Mouse (Mus musculus): ENCODE measurements around the gene Gm45785.

DNA sequence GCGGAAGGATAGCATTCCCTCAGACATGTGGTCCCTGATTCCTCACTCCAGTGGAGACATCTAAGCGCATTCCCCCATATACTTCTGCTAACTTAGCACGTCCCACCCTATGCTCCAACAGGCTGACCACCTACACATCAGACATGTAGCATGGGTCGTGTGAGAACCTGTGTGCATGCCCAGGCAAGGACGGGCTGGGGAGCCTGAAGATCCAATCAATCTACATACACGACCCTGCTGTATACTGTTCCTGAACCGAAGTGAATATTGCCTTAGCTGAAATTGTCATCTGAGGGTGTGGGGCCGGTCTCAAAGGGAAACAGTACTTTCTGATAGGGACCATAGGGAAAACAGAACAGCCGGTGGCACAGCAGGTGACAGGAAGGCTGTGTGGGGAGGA lies 950 bp downstream of the Gm45785 start:
- TF ChIP-seq CTCF (IDR thresholded peaks at IDR 0.05; ENCODE audit: low read depth): no peak
- TF ChIP-seq EP300 (IDR thresholded peaks at IDR 0.05; ENCODE audit: low read depth): no peak
